Mouse (Mus musculus): ENCODE measurements at regions not wholly inside any gene's neighbourhood (a gene's known extent, or its start where the extent isn't known, plus 50 kb on each side); places are given as distances from the start of the nearest gene placed in this dataset.

GRCm38 (mm10) chr2:103167741-103168140 lies 94.3 kb downstream of the Apip start:
- no peak for TF ChIP-seq CTCF (conservative IDR thresholded peaks at IDR 0.05; ENCODE audit: low read length)
- TF ChIP-seq POU5F1 (IDR thresholded peaks at IDR 0.05; ENCODE audit: borderline replicate concordance, low read length) = no peak
- no peak for TF ChIP-seq NANOG (IDR thresholded peaks at IDR 0.05; ENCODE audit: borderline replicate concordance, low read length)
